Mouse (Mus musculus) ES-E14 (cell line): Measurements from ENCODE around the gene Aes.

Experiments
- HCFC1 ChIP-seq: IDR thresholded peaks from 2 replicates; pipeline ENCODE4 v1.6.1; 2012; ENCODE audit warnings: low read length, inconsistent platforms, borderline replicate concordance; ENCODE audit not compliant: insufficient read depth
- ZC3H11A ChIP-seq: IDR thresholded peaks from 2 replicates; pipeline ENCODE4 v1.6.1; 2012; ENCODE audit warnings: low read depth, mild to moderate bottlenecking, inconsistent platforms, low read length, borderline replicate concordance

- TF ChIP-seq ZC3H11A, result no peak
- no peak for TF ChIP-seq HCFC1
Observed at GRCm38 (mm10) chr10:81537429-81537828, 21.9 kb upstream of the Aes start.
